Mouse (Mus musculus) c-Kit-negative CD71-positive TER-119-positive erythroid progenitor cells, embryonic 14.5 days (primary cell): ENCODE measurements around the gene Olfr1214.
"Not testable (repeated sequence)": the region's sequence is repeated elsewhere in the genome, so short reads cannot be mapped to it uniquely, and the experiment has no call there.

Experiments
- DNase-seq: peaks from one replicate; pipeline ENCODE4 v3.0.0-alpha.2; 2013; ENCODE audit warnings: low read depth, low spot score

The Olfr1214 gene

GRCm38 (mm10) chr2:88992553-88992952 lies at the start of gene Olfr1214:
Gene Olfr1214, minus strand, starts transcription at chr2:88992653.
- DNase-seq = no peak

DNA sequence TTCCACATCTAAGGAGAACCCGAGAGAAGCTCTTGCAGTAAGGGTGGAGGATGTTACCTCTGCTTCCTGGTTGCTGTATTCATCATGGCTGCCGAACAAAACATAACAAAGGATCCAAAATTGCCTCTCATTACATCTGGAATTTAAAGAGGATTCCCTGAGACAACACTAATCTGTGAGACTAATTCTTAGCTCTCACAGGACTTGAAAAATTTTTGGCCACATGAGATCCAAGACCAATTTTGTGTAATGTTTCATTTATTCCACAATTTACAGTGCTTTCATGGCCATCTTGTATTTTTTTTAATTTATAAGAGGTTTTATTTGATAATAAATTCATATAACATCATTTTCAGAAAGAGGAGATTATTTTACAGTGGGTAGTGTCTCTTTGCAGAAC lies 39.5 kb upstream of the Olfr1214 start, which contains the start of gene Olfr1217:
TSS of gene Olfr1217 (minus strand) at position 101 of the 400 bp plus-strand sequence.
- no peak for DNase-seq

DNA sequence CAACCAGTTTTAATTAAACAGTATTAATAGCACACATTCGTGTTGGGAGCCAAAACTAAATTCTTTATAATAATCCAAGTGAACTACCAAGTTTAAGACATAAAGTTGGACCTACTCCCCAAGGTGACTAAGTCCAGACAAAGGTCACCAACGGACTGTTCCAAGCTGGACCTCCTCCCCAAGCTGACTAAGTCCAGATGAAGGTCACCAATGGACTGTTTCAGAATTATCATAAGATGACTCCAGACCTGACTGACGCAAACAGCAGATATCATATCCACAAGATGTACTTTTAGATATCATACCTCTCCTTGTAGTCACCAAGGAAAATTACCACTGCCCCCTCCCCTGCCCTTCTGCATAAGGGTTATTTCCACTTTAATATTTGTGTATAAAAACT lies 29.0 kb upstream of the Olfr1214 start:
- not testable (repeated sequence) for DNase-seq

- no peak for DNase-seq
Observed at GRCm38 (mm10) chr2:89018240-89018639, 25.8 kb upstream of the Olfr1214 start, which contains the start of gene Olfr1216. Gene Olfr1216, minus strand, starts transcription at chr2:89018340.

GRCm38 (mm10) chr2:89006873-89007272 lies 14.4 kb upstream of the Olfr1214 start, which contains the start of gene Olfr1215:
Gene Olfr1215, minus strand, starts transcription at chr2:89006973.
- no peak for DNase-seq

DNA sequence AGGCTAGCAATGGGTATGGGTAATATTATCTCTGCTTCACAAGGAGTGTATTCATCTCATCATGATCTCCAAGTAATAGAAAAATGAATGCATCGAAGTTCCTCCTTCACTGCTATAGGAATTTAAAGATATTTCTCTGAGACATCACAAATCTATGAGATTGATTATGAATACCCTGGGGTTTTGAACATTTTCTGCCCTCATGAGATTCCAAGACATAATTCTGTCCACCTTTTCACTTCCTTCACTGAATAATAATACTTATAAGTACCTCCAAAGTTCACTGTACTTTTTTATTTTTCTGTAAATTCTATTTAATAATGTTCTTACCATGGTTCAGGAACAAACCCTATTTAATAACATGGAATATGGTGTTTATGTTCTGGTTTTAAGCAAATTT lies 12.3 kb downstream of the Olfr1214 start, which contains the start of gene Gm13762:
TSS of gene Gm13762 (minus strand) at position 101 of the 400 bp plus-strand sequence.
- DNase-seq = no peak

DNA sequence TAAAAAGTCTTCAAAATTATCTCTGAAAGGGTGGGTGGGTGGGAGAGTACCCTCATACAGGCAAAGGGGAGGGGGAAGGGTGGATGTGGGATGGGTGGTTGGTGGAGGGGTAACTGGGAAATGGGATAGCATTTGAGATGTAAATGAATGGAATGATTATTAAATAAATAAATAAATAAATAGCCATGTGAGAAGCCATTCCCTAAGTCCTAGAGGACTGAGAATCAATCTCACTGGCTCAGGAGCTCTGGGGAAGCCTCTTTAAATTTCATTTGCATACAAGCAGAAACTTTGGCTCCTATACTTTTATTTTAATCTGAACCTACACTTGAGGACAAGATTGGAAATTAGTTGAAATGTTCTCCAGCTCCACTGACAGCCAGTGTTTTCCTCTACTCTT lies 38.8 kb downstream of the Olfr1214 start, which contains the start of gene Olfr1212:
TSS of gene Olfr1212 (plus strand) at position 301 of the 400 bp plus-strand sequence.
- DNase-seq = no peak

- no peak for DNase-seq
Observed at GRCm38 (mm10) chr2:88938011-88938410, 54.4 kb downstream of the Olfr1214 start, which contains the start of gene Olfr1211. Gene Olfr1211, minus strand, starts transcription at chr2:88938111.
